Mouse (Mus musculus) brain, adult 2 months (tissue): Measurements from ENCODE around the gene Dll3.
"Not testable (repeated sequence)": the region's sequence is repeated elsewhere in the genome, so short reads cannot be mapped to it uniquely, and the experiment has no call there.

Experiments
- DNase-seq: peaks from one replicate; pipeline ENCODE4 v3.0.0; 2011; ENCODE audit warnings: low read depth, low spot score

Gene Dll3

DNA sequence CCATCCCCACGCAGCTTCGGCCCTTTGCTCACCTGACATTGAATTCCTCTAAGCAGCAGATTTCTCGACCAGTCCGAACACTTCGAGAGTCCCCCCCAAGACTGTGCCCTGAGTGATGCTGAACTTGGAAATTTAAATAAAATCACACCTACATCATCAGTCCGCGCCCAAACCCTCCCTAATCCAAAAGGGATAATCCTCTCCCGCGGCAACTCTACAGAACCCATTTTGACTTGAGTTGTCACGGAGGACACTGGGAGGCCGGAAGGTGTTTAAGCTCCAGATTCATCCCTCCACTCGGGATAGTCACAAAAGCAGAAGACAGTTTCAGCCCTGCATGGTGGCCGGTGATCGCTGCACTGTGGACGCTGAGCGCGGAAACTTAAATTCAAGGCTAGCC, 50.1 kb downstream of the Dll3 start:
- DNase-seq: no peak

- no peak for DNase-seq
Measured at GRCm38 (mm10) chr7:28248957-28249356, 53.1 kb downstream of the Dll3 start.

DNA sequence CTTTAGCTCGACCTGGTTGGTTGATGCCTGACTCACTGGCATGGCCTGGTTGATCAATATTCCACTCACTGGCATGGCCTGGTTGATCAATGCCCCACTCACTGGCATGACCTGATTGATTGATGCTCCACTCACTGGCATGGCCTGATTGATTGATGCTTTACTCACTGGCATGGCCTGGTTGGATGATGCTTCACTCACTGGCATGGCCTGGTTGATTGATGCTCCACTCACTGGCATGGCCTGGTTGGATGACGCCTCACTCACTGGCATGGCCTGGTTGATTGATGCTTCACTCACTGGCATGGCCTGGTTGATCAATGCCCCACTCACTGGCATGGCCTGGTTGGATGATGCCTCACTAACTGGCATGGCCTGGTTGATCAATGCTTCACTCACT, 58.1 kb downstream of the Dll3 start:
- DNase-seq: not testable (repeated sequence)
